ENCODE assay signal across 23 mouse cellular contexts in genomic region chr1:180866001-180866400, GRCm38 (mm10). TPM values are rescaled to one million over a fixed set of nuclear protein-coding genes. Genes with fewer than 3 reads are reported as not detected.
DNase-seq lines count a peak whose midpoint lies in the region; ATAC-seq and TF ChIP-seq lines count a peak whose summit lies in the region.
"Had no signal": no experiment of that assay in that cellular context is flagged by ENCODE, and none has a peak within 500 bp of the region (broad histone marks: within the 10 kb centered on the region; RNA-seq: fewer than 3 reads in every experiment).

No protein-coding gene starts in this region.

- no peak overlapping the region for H3K4me3 ChIP-seq in ES-Bruce4 (ENCODE audit: low read depth, low read length)
- H3K4me3 ChIP-seq in lung, embryonic 16.5 days (ENCODE audit: low read length) = no peak overlapping the region
- no peak overlapping the region for H3K4me3 ChIP-seq in embryonic facial prominence, embryonic 10.5 days
- H3K4me3 ChIP-seq: embryonic facial prominence, embryonic 13.5 days; forebrain, embryonic 12.5 days; heart, embryonic 10.5 days; hindbrain, embryonic 10.5 days; hindbrain, embryonic 15.5 days had no signal

- TF ChIP-seq POLR2A in ES-Bruce4 (IDR thresholded peaks at IDR 0.05; ENCODE audit: insufficient read depth, low read length) = no peak

- whole genome bisulfite sequencing in lung, embryonic 16.5 days = 58% methylated on average over 7 of the region's 7 CpGs
- 93% methylated on average over 7 of the region's 7 CpGs for WGBS in embryonic facial prominence, embryonic 10.5 days

- peaks cover 48% of the 10 kb centered on the region for H3K36me3 ChIP-seq in ES-Bruce4 (ENCODE audit: control insufficient read depth, insufficient read depth, low read length, poor library complexity, severe bottlenecking)
- peaks cover 32% of the 10 kb centered on the region for H3K36me3 ChIP-seq in lung, embryonic 16.5 days (ENCODE audit: control insufficient read depth, insufficient read depth, low read length)
- peaks cover 75% of the 10 kb centered on the region for H3K36me3 ChIP-seq in embryonic facial prominence, embryonic 10.5 days (replicated peaks)

- H3K9me3 ChIP-seq in ES-Bruce4 (replicated peaks; ENCODE audit: control insufficient read depth, insufficient read depth, low read length, poor library complexity, severe bottlenecking) = no peaks in the 10 kb centered on the region
- no peaks in the 10 kb centered on the region for H3K9me3 ChIP-seq in lung, embryonic 16.5 days (ENCODE audit: control insufficient read depth, low read length)
- H3K9me3 ChIP-seq in embryonic facial prominence, embryonic 10.5 days = no peaks in the 10 kb centered on the region
- H3K9me3 ChIP-seq: embryonic facial prominence, embryonic 13.5 days; forebrain, embryonic 12.5 days; G1E; heart, embryonic 10.5 days; hindbrain, embryonic 10.5 days; hindbrain, embryonic 15.5 days had no signal

- TF ChIP-seq EP300 in ES-Bruce4 (IDR thresholded peaks at IDR 0.05; ENCODE audit: insufficient read depth, low read depth, low read length) = no peak

- H3K4me2 ChIP-seq in lung, embryonic 16.5 days (ENCODE audit: low read depth, low read length) = no peak overlapping the region
- H3K4me2 ChIP-seq: embryonic facial prominence, embryonic 13.5 days; forebrain, embryonic 12.5 days; hindbrain, embryonic 15.5 days had no signal

- peak; percentile 21 for DNase-seq in left cerebral cortex, postnatal 4 days
- no peak for DNase-seq in left cerebral cortex, adult 8-10 months (ENCODE audit: low spot score in 2 of 2)
- peak; percentile 34 for DNase-seq in lung, postnatal 36 days
- DNase-seq in embryonic facial prominence, embryonic 10.5 days (ENCODE audit: low spot score) = no peak
- DNase-seq: adrenal gland, adult 8-10 months; adrenal gland, postnatal 36 days; cerebellum, adult 8-10 months; cerebellum, postnatal 25 days; gastrocnemius, postnatal 10 days; heart, adult 18-20 months; heart, postnatal 14 days had no signal

- intact Hi-C loops in left cerebral cortex, postnatal 4 days (cut with DNase I) = no loop called here

- no peak for TF ChIP-seq CTCF in ES-Bruce4 (IDR thresholded peaks at IDR 0.05; ENCODE audit: low read depth, low read length)

- no peak overlapping the region for H3K9ac ChIP-seq in ES-Bruce4 (ENCODE audit: low read depth, poor library complexity, severe bottlenecking)
- no peak overlapping the region for H3K9ac ChIP-seq in lung, embryonic 16.5 days (ENCODE audit: low read length)
- H3K9ac ChIP-seq: embryonic facial prominence, embryonic 13.5 days; forebrain, embryonic 12.5 days; hindbrain, embryonic 15.5 days had no signal

- H3K27me3 ChIP-seq in ES-Bruce4 (ENCODE audit: control insufficient read depth, insufficient read depth, low read length, poor library complexity, severe bottlenecking) = no peaks in the 10 kb centered on the region
- H3K27me3 ChIP-seq in lung, embryonic 16.5 days (ENCODE audit: control insufficient read depth, insufficient read depth, low read depth, low read length) = no peaks in the 10 kb centered on the region
- no peaks in the 10 kb centered on the region for H3K27me3 ChIP-seq in embryonic facial prominence, embryonic 10.5 days (replicated peaks; ENCODE audit: low read depth, poor library complexity, severe bottlenecking)
- H3K27me3 ChIP-seq: embryonic facial prominence, embryonic 13.5 days; forebrain, embryonic 12.5 days; hindbrain, embryonic 15.5 days had no signal

- no peaks in the 10 kb centered on the region for H3K4me1 ChIP-seq in ES-Bruce4 (ENCODE audit: control insufficient read depth, insufficient read depth, low read length)
- H3K4me1 ChIP-seq in lung, embryonic 16.5 days (replicated peaks; ENCODE audit: control insufficient read depth, insufficient read depth, low read length) = no peaks in the 10 kb centered on the region; the same call in 1 of the 2 replicates
- no peaks in the 10 kb centered on the region for H3K4me1 ChIP-seq in embryonic facial prominence, embryonic 10.5 days
- H3K4me1 ChIP-seq: embryonic facial prominence, embryonic 13.5 days; forebrain, embryonic 12.5 days; hindbrain, embryonic 10.5 days; hindbrain, embryonic 15.5 days had no signal

- ATAC-seq in lung, embryonic 16.5 days (ENCODE audit: low read depth) = peak; percentile 68
- ATAC-seq in monocyte, adult 5-6 weeks (replicated peaks; ENCODE audit: insufficient number of reproducible peaks, low FRiP score, low TSS enrichment, poor library complexity, severe bottlenecking) = no peak
- ATAC-seq: forebrain, embryonic 16.5 days had no signal

- 0 out of 2 replicates have a peak overlapping the region, but pooled peaks have one; percentile 0 for H3K27ac ChIP-seq in ES-Bruce4 (ENCODE audit: insufficient read depth, low read length)
- peak overlapping the region; percentile 21; the same call in 1 of the 2 replicates for H3K27ac ChIP-seq in lung, embryonic 16.5 days (ENCODE audit: low read length)
- no peak overlapping the region for H3K27ac ChIP-seq in embryonic facial prominence, embryonic 10.5 days (replicated peaks)
- H3K27ac ChIP-seq: embryonic facial prominence, embryonic 13.5 days; forebrain, embryonic 12.5 days; heart, embryonic 10.5 days; hindbrain, embryonic 10.5 days; hindbrain, embryonic 15.5 days had no signal

RNA-seq across cellular contexts. Expression of gene Sde2, which starts 15.1 kb away (rescaled TPM):
- total RNA-seq in left cerebral cortex, postnatal 4 days (2021) = 10 to 100 TPM; 28.4 to 29.0 TPM
- 10 to 100 TPM; 18.7 to 23.4 (median 21.9) TPM for total RNA-seq in left cerebral cortex, adult 8-10 months (2022)
- 35.0 and 36.6 TPM in 2 replicates for polyA plus RNA-seq in ES-Bruce4 (2011; ENCODE audit: insufficient read depth, insufficient read length, low read depth, missing spikeins)
- 33.0 and 38.3 TPM in 2 replicates for polyA plus RNA-seq in lung, embryonic 16.5 days (2015; fragmentation: Nextera tagmentation; extraction: Ambion mirVana)
- polyA plus RNA-seq in embryonic facial prominence, embryonic 10.5 days (2016; fragmentation: Nextera tagmentation; extraction: Ambion mirVana) = 45.4 and 46.8 TPM in 2 replicates
- 45.3 to 50.4 TPM (median 49.6 TPM) in 3 replicates for total RNA-seq in monocyte, adult 5-6 weeks (2017)

RNA-seq across cellular contexts. Expression of gene Lefty2, which starts 26.9 kb away (rescaled TPM):
- total RNA-seq in left cerebral cortex, postnatal 4 days (2021) = 10 to 100 TPM in 1 of 2 experiments, 1 to 10 TPM in 1; 9.9 to 14.0 TPM
- total RNA-seq in left cerebral cortex, adult 8-10 months (2022) = 1 to 10 TPM in 1 of 4 experiments, under 1 TPM in 3; 0.20 to 1.2 (median 0.58) TPM
- polyA plus RNA-seq in ES-Bruce4 (2011; ENCODE audit: insufficient read depth, insufficient read length, low read depth, missing spikeins) = 117 and 124 TPM in 2 replicates
- polyA plus RNA-seq in lung, embryonic 16.5 days (2015; fragmentation: Nextera tagmentation; extraction: Ambion mirVana) = 0.20 and 0.23 TPM in 2 replicates
- polyA plus RNA-seq in embryonic facial prominence, embryonic 10.5 days (2016; fragmentation: Nextera tagmentation; extraction: Ambion mirVana) = not detected in 2 replicates
- total RNA-seq in monocyte, adult 5-6 weeks (2017) = not detected in 3 replicates
- total RNA-seq: gastrocnemius, postnatal 10 days; gastrocnemius, postnatal 4 days; heart, adult 18-20 months had no signal
- polyA plus RNA-seq: G1E; heart, embryonic 14.5 days had no signal

RNA-seq across cellular contexts. Expression of gene Pycr2, which starts 38.1 kb away (rescaled TPM):
- 10 to 100 TPM; 28.6 to 31.6 TPM for total RNA-seq in left cerebral cortex, postnatal 4 days (2021)
- total RNA-seq in left cerebral cortex, adult 8-10 months (2022) = 10 to 100 TPM; 26.3 to 29.3 (median 28.5) TPM
- polyA plus RNA-seq in ES-Bruce4 (2011; ENCODE audit: insufficient read depth, insufficient read length, low read depth, missing spikeins) = 97.4 and 109 TPM in 2 replicates
- polyA plus RNA-seq in lung, embryonic 16.5 days (2015; fragmentation: Nextera tagmentation; extraction: Ambion mirVana) = 80.7 and 84.3 TPM in 2 replicates
- 141 and 149 TPM in 2 replicates for polyA plus RNA-seq in embryonic facial prominence, embryonic 10.5 days (2016; fragmentation: Nextera tagmentation; extraction: Ambion mirVana)
- 12.9 to 16.2 TPM (median 14.3 TPM) in 3 replicates for total RNA-seq in monocyte, adult 5-6 weeks (2017)

RNA-seq across cellular contexts. Expression of gene H3f3a, which starts 52.3 kb away (rescaled TPM):
- 100 to 1,000 TPM; 848 to 881 TPM for total RNA-seq in left cerebral cortex, postnatal 4 days (2021)
- total RNA-seq in left cerebral cortex, adult 8-10 months (2022) = 100 to 1,000 TPM; 259 to 296 (median 268) TPM
- 679 and 698 TPM in 2 replicates for polyA plus RNA-seq in ES-Bruce4 (2011; ENCODE audit: insufficient read depth, insufficient read length, low read depth, missing spikeins)
- 2,527 and 2,659 TPM in 2 replicates for polyA plus RNA-seq in lung, embryonic 16.5 days (2015; fragmentation: Nextera tagmentation; extraction: Ambion mirVana)
- 2,636 and 2,772 TPM in 2 replicates for polyA plus RNA-seq in embryonic facial prominence, embryonic 10.5 days (2016; fragmentation: Nextera tagmentation; extraction: Ambion mirVana)
- 1,440 to 2,544 TPM (median 2,182 TPM) in 3 replicates for total RNA-seq in monocyte, adult 5-6 weeks (2017)

Comparison
In these comparisons a context has a peak if more than half of its experiments do, and no peak if none do; other contexts are left out.
1. DNase-seq: peak in left cerebral cortex, postnatal 4 days (single experiment) and lung, postnatal 36 days (single experiment); none in left cerebral cortex, adult 8-10 months (0 of 2) and embryonic facial prominence, embryonic 10.5 days (single experiment).
2. RNA of gene Lefty2, which starts 26.9 kb away (total RNA-seq): 9.9 to 14.0 TPM in left cerebral cortex, postnatal 4 days; 0.20 to 1.2 TPM in left cerebral cortex, adult 8-10 months and not detected in monocyte, adult 5-6 weeks; every median in the first group is over 4 times any median in the second.